Mouse (Mus musculus): Measurements from ENCODE around the gene Nhp2.

DNA sequence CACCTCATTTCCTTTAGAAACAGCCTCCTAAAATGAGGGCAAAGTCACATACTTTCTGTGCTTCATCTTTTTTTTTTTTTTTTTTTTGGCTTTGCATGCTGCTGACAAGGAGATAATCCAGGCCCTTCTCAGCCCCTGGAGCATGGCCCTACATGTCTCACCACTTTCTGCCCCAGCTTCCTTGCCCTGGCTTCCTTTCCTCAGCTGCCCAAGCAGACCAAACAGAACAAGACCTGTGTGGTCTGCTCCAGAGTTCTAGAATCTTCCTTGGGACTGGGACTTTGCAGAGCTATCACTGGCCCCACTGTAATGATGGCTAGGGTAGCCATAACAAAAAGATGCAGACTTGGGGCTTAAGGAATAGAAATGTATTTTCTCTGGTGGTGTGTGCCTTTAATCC is 29.5 kb upstream of the Nhp2 start:
- no peak for TF ChIP-seq CTCF (IDR thresholded peaks at IDR 0.05; ENCODE audit: extremely low read depth, insufficient read depth, insufficient read length, insufficient replicate concordance)
- no peak for TF ChIP-seq POLR2A (IDR thresholded peaks at IDR 0.05; ENCODE audit: low read depth, low read length)

Data from spleen, adult 2 months (tissue).